Mouse (Mus musculus): ENCODE measurements around the gene Sspn.

Gene Sspn

GRCm38 (mm10) chr6:146014312-146014711 lies 82.9 kb downstream of the Sspn start:
- no peak for DNase-seq (ENCODE audit: low spot score in 2 of 2)
